Mouse (Mus musculus): ENCODE results near the gene Gm12169.

- TF ChIP-seq POLR2A (IDR thresholded peaks at IDR 0.05; ENCODE audit: insufficient read length, low read depth) (no peak), MAX (IDR thresholded peaks at IDR 0.05; ENCODE audit: low read depth) (no peak), TCF12 (IDR thresholded peaks at IDR 0.05; ENCODE audit: insufficient read depth, poor library complexity, severe bottlenecking) (no peak), POLR2AphosphoS2 (IDR thresholded peaks at IDR 0.05; ENCODE audit: insufficient read length, low read depth) (no peak)
These were observed 45.1 kb downstream of the Gm12169 start for GRCm38 (mm10) chr11:46569107-46569506.

All from myocyte (in vitro differentiated cells).